Mouse (Mus musculus): Measurements from ENCODE around the gene Agrn. TPM values are rescaled to one million over a fixed set of nuclear protein-coding genes. Genes with fewer than 3 reads are reported as not detected.

Agrn gene
- polyA plus RNA-seq (2012; rRNA removed) = 124 and 139 TPM in 2 replicates

DNA sequence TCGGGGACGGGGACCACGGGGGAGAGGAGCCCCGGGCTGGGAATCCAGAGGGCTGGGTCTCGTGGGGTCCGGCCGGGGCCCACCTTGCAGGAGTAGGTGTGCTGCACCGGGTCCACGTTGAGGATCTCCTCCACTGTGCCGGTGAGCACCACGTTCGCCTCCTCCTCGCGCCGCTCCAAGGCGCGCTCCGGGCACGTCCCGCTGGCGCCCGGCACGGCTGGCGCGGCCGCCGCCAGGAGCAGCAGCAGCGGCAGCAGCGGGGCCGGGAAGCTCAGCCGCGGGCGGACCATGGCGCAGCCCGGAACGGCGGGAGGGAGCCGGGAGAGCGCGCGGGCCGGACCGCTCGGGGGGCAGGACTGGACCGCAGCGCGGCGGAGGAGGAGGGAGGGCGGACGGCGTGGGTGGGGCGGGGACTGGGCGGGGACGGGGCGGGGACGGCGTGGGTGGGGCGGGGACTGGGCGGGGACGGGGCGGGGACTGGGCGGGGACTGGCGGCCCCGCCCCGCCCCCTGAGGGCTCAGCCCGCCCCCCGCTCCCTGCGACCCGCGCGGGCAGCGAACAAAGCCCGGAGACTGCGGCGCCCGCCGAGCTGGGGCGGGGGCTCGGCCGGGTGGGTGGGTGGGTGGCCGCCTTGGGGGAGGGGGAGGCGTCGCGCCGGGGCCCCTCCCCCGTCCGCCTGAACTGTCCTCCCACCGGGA, at the start of gene Agrn:
Gene Agrn, minus strand, starts transcription at position 358 of the 698 bp plus-strand sequence.
- DNase-seq (ENCODE audit: low spot score) = peak; percentile 74

DNA sequence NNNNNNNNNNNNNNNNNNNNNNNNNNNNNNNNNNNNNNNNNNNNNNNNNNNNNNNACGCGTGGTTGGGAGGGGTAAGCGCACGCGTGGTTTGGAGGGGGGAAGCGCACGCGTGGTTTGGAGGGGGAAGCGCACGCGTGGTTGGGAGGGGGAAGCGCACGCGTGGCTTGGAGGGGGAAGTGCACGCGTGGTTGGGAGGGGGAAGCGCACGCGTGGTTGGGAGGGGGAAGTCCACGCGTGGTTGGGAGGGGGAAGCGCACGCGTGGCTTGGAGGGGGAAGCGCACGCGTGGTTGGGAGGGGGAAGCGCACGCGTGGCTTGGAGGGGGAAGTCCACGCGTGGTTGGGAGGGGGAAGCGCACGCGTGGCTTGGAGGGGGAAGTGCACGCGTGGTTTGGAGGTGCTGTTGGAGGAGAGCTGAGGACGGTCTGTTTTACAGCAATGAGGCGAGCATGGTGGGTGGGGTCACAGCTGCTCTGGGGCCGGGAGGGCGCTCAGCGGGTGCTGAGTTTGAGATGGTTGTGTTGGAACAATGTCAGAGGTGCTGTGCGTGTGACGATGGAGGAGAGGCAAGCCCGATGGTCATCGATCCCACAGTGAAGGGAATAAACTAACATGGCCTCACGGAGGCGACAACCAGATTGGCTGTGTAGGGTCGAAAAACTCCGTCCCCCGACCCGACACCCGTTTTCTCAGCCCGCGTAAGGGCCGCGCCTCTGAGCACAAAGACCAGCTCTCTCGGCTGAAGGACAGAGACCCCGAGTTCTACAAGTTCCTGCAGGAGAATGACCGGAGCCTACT, 39.6 kb upstream of the Agrn start:
- no peak for DNase-seq (ENCODE audit: low spot score)

DNA sequence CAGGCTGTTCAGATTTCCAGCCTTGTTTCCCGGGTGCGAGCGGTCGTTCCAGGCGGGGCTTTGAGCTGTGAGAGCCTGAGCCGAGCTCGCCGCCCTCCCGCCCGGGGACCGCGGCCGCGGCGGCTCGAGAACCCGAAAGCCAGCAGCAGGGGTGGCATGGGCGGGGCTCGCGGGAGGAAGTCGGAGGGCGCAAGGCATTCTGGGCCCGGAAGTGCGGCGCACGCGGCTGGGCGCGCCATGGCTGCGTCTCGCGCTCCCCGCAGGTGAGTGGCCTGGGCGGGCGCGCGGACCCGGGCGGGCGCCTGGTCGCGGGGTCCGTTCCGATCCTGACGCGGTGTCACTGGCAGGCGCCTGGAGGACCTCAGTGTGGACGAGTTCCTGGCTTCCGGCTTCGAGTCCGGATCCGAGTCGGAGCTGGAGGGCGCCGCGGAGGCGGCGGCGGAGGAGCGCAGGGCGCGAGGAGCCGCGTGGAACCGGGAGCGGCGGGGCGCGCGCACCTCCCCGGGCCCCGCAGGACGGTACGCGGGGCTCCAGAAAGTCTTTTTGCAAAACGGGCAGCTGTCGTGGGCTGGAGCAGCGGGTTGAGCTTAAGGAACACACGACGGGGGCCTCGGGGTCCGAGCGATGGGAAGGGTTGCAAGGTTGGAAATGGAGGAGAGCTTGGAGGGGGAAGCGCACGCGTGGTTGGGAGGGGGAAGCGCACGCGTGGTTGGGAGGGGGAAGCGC, 38.7 kb upstream of the Agrn start, which contains the start of gene Noc2l:
Gene Noc2l, plus strand, starts transcription at position 203 of the 726 bp plus-strand sequence.
- DNase-seq (ENCODE audit: low spot score) = peak; percentile 79

DNA sequence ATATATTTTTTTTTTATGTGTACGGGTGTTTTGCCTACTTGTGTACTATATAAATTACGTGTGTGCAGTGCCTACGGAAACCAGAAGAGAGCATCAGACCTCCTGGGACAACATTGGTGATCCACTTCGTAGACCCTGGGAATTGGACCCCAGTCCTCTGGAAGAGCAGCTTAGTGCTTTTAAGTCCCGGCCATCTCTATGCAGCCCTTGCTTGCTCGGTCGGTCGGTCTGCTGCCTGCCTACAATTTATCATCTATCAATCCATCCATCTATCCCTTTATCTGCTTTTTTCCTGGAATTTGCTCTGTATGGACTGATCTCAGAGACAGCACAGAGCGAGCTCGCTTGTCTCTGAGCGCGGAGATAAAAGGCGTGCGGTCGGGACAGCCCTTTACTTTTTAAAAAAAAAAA, 38.1 kb upstream of the Agrn start:
- DNase-seq (ENCODE audit: low spot score) = no peak

DNA sequence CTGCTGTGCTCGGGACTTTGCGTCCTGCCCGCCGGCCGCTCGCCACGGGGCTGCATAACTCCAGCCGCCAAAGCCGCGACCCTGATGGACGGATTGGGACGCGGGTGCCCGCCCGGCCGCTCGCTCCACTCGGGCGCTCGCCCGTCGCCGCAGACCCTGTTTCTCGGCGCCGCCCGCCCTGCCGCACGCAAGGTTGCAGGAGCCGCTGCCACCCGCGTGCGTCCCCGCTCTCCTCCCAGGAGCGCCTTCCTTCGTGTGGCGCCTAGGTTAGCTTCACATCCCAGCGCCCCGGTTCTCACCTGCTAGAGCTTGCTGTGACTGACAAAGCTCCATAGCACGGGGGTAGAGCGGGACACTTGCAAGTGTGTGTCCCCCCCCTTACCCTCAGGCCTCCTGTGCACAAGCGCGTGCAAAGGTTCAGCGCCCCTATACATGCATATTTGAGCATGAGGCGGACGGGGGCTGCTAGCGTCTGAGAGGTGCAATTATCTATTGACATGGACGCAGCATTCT, 37.5 kb upstream of the Agrn start, which contains the start of gene Plekhn1:
Gene Plekhn1, minus strand, starts transcription at position 157 of the 513 bp plus-strand sequence.
- DNase-seq (ENCODE audit: low spot score) = peak; percentile 60

DNA sequence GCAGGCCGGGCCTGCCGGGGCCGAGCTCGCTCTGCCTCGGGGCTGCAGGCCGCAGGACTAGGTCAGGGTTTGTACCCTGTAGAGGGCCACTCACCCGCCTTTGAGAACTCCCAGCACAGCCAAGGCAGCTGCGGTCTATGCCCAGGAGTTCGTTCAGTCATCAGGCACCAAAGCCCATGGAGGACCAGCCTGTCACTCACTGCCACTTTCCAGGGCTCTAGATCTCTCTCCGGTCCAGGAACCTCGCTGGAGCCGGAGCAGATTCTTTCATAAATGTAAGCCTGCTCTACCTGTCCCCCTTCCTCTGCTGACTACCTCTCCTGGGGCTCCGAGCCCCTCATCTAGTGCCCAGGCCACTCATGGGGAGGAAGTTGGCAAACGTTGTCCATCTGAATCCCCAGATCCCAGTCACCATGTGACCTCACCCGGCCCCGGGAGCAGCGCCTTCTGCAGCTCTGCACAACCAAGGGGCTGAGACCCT, 36.8 kb upstream of the Agrn start:
- DNase-seq (ENCODE audit: low spot score) = no peak

DNA sequence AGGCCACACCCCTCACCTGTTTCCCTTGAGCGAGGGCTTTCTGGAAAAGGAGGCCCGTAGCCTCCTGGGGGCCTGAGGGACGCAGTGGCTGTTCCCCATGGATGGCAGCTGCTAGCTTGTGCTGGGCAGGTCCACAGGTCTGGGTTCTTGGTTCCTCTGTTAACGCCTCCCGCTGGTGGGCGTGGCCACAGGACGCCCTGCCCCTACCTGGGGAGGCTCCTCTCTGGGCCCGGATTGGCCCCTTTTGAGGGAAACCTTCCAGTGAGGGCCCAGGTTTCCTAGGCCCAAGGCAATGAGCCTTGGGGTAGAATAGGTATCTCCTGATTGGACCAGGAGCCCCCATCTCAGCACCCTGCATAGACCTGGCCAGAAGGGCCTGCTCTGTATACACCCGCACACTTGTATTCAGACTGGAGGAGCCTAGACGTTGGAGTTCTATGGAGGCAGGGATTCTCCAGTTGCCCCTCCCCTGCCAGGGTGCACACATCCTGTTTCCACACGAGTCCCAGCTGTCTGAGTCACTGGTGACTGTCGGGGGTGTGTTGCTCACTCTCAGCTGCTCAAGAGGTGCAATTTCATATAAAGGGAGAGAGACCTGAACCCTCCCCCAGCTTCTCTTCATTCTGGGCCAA, 31.2 kb upstream of the Agrn start:
- DNase-seq (ENCODE audit: low spot score) = peak; percentile 60

DNA sequence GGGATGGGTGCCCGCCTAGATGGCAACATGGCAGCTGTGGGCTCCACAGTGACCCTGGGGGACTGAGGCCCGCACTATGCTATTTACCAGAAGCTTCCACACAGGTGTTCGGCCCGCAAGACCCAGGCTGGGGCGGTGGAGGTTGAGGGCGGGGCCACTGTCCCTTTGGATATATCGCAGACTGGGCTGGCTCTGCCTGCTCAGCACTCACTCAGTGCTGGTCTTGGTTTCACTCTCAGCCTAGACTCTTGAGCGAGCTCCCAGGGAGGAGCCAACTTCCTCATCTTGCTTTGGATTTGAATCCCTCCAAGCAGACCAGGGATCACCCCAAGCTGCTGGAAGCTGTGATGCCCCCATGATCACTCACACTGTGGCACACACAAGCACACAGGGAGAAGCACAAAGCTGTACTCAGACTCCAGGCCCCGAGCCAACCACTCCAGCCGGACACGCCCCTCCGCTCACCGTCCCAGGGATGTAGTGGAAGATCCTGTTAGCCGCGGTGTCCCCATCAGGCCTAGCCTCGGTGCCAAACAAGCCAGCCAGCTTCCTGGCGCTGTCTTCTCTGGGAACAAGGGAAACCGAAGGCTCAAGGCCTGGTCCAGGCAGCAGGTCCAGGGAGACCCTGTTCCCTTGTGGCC, 30.6 kb upstream of the Agrn start:
- DNase-seq (ENCODE audit: low spot score) = no peak

DNA sequence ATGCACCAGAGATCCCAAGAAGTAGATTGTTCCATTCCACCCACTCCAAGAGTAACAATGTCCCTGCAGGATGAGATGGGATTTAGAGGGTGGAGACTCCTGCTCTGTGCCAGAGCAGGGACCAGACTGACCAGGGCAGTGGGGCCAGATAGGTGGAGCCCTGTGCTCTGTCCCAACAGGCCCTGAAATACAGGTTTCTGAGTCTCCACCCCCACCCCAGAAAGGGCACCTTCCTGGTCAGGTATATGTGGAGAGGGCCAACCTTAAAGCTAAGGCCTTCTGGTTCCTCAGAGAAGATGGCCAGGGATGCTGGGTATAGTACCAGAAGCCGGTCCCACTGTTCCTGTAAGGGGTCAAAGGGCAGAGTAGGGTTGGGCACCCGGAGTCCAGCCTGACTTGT, 27.0 kb upstream of the Agrn start:
- no peak for DNase-seq (ENCODE audit: low spot score)

DNA sequence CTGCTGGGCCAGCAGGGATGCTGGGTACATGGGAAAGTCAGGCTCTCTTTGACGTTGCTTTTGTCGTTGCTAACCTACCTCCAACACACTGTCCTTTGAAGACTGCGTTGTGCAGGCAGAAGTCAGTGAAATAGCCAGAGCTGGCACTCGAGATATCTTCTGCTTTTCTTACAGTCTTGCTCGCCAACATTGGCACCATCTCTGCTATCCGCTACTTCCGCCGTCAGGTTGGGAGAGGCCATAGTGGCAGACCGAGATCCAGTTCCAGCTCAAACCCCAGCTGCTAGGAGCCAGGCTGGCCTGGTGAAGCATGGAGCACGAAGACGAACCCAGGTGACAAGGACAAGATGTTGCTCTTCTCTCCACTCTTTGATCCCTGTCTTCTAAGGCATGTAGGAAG, 22.6 kb upstream of the Agrn start:
- no peak for DNase-seq (ENCODE audit: low spot score)

DNA sequence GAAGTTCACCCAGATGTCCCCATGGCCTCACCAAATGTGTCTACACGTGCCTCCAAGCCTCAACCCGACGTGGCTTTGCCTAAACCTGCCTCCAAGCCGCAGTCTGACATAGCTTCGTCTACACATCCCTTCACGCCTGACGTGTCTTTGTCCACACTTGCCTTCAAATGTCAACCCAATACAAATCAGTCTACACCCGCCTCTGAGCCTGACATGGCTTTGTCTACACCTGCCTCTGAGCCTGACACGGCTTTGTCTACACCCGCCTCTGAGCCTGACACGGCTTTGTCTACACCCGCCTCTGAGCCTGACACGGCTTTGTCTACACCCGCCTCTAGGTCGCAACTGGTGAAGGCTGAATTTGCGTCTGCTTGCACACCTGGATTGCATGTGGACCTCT, 20.6 kb upstream of the Agrn start:
- DNase-seq (ENCODE audit: low spot score) = peak; percentile 49

DNA sequence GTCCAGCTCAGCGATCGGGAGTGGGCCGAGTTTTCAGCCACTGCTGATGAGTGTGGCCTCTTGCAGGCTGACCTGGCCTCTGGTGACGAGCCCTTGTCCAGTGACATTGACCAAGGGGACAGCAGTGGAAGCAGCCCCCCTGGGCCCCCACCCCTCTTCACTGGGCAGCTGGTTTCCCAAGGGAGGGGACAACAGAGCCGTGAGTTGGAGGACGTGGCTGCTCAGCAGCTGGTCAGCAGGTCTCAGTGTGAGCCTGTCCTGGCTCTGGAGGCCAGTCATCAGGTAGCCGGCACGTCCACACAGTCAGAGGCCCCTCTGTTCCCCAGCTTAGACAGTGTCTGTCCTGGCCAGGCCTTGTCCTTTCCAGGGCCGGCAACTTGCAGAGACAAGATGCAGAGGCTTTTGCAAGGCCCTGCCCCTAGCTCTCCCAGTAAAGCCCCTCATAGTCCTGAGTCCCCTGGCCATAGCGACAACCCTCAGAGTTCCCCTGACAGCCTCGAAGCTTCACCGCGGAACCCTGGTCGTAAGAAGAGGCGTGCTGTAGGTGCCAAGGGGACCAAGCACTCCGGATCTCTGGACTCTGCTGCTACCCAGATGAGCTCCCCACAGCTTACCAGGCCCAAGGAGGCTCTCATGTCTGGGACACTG, 19.9 kb upstream of the Agrn start:
- no peak for DNase-seq (ENCODE audit: low spot score)

DNA sequence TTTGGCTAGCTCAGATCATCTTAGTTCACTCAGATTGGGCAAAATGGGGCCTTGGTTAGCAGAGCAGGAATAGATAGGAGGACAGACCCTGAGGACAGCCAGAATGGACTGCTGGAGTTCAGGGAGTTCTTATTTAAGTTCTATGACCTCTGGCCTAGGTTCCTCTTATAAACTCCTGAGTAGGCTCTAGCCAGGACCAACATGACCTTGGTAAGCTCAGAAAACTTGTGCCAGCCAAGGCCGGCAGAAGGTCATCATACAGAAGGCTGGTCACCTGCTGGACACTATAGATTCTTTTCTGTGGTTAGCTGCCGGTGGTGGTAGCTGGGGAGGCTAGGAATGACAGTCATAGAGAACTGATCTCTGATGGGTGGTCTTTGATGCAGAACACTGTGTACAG, 18.9 kb upstream of the Agrn start:
- no peak for DNase-seq (ENCODE audit: low spot score)

DNA sequence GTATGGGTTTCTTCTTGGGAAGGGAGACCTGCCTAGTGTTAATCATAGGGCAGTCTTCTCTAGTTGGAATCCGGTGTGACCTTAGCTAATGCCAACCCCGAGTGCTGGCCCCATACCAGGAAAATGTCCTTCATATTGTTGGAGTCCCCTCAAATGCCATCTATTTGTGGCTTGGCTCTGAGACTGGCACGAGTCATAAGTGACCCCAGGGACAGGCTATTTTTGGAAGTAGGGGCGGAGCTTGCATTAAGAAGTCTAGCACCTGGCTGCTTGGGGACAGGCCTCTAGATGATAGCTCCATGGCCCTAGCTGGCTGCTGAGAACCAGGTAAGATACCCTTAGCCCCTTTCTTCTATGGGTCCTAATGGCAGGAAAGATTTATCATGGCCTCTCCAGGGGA, 18.4 kb upstream of the Agrn start, which contains the start of gene Perm1:
Gene Perm1, plus strand, starts transcription at position 220 of the 400 bp plus-strand sequence.
- DNase-seq (ENCODE audit: low spot score) = no peak

DNA sequence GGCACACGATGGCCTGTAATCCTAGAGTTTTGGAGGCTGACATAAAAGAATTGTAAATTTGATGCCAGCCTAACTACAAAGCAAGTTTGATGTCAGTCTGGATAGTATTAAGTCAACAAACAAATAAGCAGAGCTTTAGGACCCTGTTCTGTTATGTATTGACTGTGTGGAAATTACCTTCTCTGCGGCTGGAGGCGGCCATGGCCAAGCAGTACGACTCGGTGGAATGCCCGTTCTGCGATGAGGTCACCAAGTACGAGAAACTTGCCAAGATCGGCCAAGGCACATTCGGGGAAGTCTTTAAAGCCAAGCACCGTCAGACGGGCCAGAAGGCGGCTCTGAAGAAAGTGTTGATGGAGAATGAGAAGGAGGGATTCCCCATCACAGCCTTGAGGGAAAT, 15.8 kb upstream of the Agrn start:
- DNase-seq (ENCODE audit: low spot score) = no peak

DNA sequence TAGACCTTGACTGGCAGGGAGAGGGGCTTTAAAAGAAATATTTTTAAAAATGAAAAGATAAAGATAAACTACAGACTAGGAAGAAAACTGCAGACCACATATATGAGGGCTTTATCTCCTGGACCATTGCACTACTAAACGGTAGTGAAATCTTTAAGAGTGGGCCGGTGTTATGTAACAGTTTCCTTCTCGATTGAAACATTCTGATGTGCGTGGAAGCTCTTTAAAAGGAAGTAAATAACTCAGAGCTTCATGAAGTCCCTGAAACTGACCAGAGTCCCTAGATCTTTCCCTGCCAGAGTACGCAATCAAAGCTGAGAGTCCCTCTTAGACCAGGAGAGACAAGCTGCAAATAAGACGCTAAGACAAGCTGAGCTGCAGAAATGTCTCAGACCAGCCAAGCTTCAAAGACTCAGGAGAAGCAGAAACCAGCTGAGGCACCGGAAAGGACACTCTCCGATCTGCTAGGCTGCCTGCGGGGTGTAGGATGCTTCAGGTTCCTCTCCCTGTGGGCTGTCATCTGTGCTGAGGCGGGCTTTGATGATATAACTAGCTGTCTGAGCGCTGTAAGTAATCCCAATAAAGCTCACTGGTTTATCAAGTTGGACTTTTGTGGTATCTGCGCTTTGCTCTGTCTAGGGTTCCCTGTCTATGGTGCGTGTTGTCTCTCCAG, 12.8 kb upstream of the Agrn start:
- DNase-seq (ENCODE audit: low spot score) = no peak

DNA sequence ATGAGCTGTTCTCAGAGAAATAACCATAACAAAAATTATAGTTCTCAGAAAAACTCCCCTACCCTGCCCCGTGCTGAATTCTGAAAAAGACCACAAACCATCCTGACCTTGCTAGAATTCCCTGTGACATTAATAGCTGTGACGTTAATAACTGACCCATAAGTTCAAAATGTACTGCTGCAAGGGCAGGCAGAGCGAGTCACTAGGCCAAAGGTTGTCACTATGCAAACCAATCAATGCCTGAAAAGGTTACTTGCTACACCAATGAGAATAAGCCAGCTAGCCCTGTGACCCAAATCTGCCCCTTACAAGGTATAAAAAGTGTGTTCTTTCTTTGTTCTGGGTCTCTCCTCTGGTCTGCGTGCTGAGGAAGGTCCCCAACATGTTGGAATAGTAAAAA, 11.6 kb upstream of the Agrn start:
- no peak for DNase-seq (ENCODE audit: low spot score)

DNA sequence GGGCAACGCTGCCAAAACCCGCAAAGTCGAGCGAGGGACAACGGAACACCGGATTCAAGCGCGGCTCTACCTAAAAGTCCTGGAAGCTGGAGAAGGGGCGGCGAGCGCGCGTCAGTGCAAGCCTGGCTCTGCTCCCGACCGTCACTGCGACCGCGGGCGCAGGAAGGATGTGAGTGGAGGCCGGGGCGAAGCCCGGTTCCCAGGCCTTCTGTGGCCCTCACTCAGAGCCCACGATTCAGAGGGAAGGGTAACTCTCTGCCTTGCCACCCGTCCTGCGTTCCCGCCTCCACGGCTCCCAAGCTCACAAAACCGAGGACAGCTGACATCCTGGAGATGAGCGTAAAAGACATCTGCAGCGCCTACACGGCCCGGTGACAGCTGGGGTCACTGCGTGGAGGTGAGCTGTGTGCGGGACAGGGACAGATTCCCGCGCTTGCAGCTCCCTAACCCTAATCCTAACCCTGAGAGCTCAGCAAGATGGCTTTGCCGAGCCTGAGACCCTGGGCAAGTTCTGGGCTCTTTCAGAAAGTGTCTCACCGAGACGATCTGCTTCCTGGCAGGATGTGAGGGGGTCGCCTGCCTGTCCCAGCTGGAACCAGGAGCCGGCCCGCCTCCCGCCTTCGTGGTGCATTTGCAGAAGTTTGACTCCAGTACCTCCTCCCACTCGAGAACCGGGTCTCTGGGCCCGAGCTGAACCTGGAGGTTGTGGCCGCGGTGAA, 6.3 kb upstream of the Agrn start:
- DNase-seq (ENCODE audit: low spot score) = no peak

DNA sequence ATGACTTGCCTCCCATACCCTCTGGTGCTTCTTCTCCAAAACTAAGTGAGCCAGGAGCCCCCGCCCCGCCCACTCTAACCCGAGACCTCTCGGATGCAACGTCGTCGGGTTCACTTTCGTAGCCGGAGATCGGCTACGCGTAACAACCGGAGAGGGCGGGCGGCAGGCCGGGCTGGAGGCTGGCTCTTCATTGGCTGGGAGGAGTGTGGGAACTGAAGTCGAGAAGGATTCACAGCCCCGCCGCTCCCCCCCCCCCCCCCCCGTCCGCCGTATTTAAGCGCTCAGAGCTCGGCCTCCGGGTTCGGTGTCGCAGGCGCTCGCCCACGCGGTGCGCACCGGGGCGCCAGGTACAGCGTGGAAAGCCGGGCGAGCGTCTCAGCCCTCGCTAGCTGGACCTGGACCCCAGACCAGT, 5.7 kb upstream of the Agrn start, which contains the start of gene AW011738:
Gene AW011738, plus strand, starts transcription at position 304 of the 412 bp plus-strand sequence.
- DNase-seq (ENCODE audit: low spot score) = peak; percentile 31

Data from urinary bladder, adult 2 months (tissue).